Mouse (Mus musculus): ENCODE results near the gene Gm3542. TPM values are rescaled to one million over a fixed set of nuclear protein-coding genes. Genes with fewer than 3 reads are reported as not detected.

Gene Gm3542
- total RNA-seq (2023): not detected

GRCm38 (mm10) chr14:5334828-5335227 lies at the start of gene Gm3542:
Gene Gm3542 (minus strand): TSS chr14:5334928.

Other genes starting within 250 kb of the Gm3542 start
- not detected for gene Gm8279, start 203.4 kb downstream of the Gm3542 start, total RNA-seq (2023)
- not detected for gene Gm3317, start 170.4 kb downstream of the Gm3542 start, total RNA-seq (2023)
- not detected for gene Gm8271, start 149.1 kb downstream of the Gm3542 start, total RNA-seq (2023)
- not detected for gene Gm3526, start 74.3 kb downstream of the Gm3542 start, total RNA-seq (2023)
- gene Gm3500, start 54.1 kb upstream of the Gm3542 start, total RNA-seq (2023): not detected
- not detected for gene Gm3194, start 120.5 kb upstream of the Gm3542 start, total RNA-seq (2023)
- not detected for gene Gm8246, start 142.9 kb upstream of the Gm3542 start, total RNA-seq (2023)
- gene Gm3187, start 149.3 kb upstream of the Gm3542 start, total RNA-seq (2023): not detected
- gene Gm3488, start 166.7 kb upstream of the Gm3542 start, total RNA-seq (2023): not detected
- not detected for gene Gm3532, start 203.6 kb upstream of the Gm3542 start, total RNA-seq (2023)

Measured in neutrophil, adult 59 days (primary cell).